Comparison of ENCODE assay signal across 9 mouse cellular contexts in the genomic region with DNA sequence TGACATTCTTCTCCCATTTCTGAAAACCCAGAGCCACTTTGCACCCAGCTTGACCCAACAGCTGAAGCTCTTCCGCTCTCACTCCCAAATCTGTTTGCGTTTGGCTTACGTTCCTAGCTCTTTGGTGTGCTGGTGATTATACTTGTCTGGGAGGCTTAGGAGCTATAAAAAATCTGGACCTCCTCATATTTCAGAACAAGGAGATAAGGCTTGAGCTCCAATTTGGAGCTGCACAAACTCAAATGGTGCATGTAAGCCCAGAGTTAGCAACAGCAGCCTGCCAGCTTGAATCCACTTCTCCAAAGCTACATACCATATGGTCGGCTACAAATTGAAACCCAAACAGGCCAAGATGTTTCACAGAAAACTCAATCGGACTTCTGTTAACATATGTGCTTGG.
DNase-seq lines count a peak whose midpoint lies in the region; ATAC-seq and TF ChIP-seq lines count a peak whose summit lies in the region.
"Had no signal": no experiment of that assay in that cellular context is flagged by ENCODE, and none has a peak within 500 bp of the region (broad histone marks: within the 10 kb centered on the region; RNA-seq: fewer than 3 reads in every experiment).

No protein-coding gene starts in this region.

- no peak overlapping the region for H3K4me3 ChIP-seq in kidney, adult 2 months (ENCODE audit: insufficient read depth, low read depth, low read length)
- H3K4me3 ChIP-seq in lung, embryonic 14.5 days (ENCODE audit: low read depth, low read length) = no peak overlapping the region
- H3K4me3 ChIP-seq: megakaryocyte, embryonic 14.5 days had no signal

- H3K27me3 ChIP-seq in kidney, adult 2 months (replicated peaks; ENCODE audit: control insufficient read depth, insufficient read depth, low read length) = no peaks in the 10 kb centered on the region
- no peaks in the 10 kb centered on the region for H3K27me3 ChIP-seq in lung, embryonic 14.5 days (ENCODE audit: insufficient read depth, low read length)
- H3K27me3 ChIP-seq: megakaryocyte, embryonic 14.5 days had no signal

- no peak for TF ChIP-seq POLR2A in kidney, adult 2 months (IDR thresholded peaks at IDR 0.05; ENCODE audit: low read depth, low read length)

- no peaks in the 10 kb centered on the region for H3K4me1 ChIP-seq in kidney, adult 2 months (ENCODE audit: control insufficient read depth, insufficient read depth, low read length)
- peaks cover 6% of the 10 kb centered on the region; the same call in 1 of the 2 replicates for H3K4me1 ChIP-seq in lung, embryonic 14.5 days (ENCODE audit: insufficient read depth)
- H3K4me1 ChIP-seq: megakaryocyte, embryonic 14.5 days had no signal

- H3K36me3 ChIP-seq in kidney, adult 2 months (ENCODE audit: control insufficient read depth, insufficient read depth, low read length) = no peaks in the 10 kb centered on the region
- H3K36me3 ChIP-seq in lung, embryonic 14.5 days (ENCODE audit: insufficient read depth) = no peaks in the 10 kb centered on the region

- no peak overlapping the region for H3K4me2 ChIP-seq in lung, embryonic 14.5 days

- 69% methylated on average over 5 of the region's 5 CpGs for WGBS in kidney, adult 2 months
- WGBS in lung, embryonic 14.5 days = 23% methylated on average over 5 of the region's 5 CpGs

- peak; percentile 86 for ATAC-seq in lung, embryonic 14.5 days (ENCODE audit: insufficient read depth)

- no peak for TF ChIP-seq CTCF in kidney, adult 2 months (conservative IDR thresholded peaks at IDR 0.05; ENCODE audit: insufficient read depth, insufficient read length, low read depth, low read length)
- no peak for TF ChIP-seq CTCF in lung, embryonic 14.5 days (IDR thresholded peaks at IDR 0.05; ENCODE audit: low read depth)

- peak; percentile 38 to 45 for DNase-seq in cerebellum, postnatal 10 days
- DNase-seq in cerebellum, adult 11 months = no peak
- peak; percentile 29 for DNase-seq in embryo, embryonic 10 days (ENCODE audit: low spot score)
- DNase-seq in kidney, adult 2 months = peak; percentile 62
- DNase-seq in lung, embryonic 14.5 days = peak; percentile 96
- DNase-seq in gastrocnemius, adult 8-10 months (ENCODE audit: low spot score in 2 of 2) = no peak
- no peak for DNase-seq in retina, postnatal 1 day
- DNase-seq in gastrocnemius, postnatal 25 days = no peak

- peak overlapping the region; percentile 56; the same call in 1 of the 2 replicates for H3K27ac ChIP-seq in kidney, adult 2 months (ENCODE audit: insufficient read depth, low read depth, low read length)
- no peak overlapping the region for H3K27ac ChIP-seq in lung, embryonic 14.5 days (ENCODE audit: low read depth)

- H3K9ac ChIP-seq in lung, embryonic 14.5 days = no peak overlapping the region

- H3K9me3 ChIP-seq in lung, embryonic 14.5 days (ENCODE audit: low read depth, low read length) = no peaks in the 10 kb centered on the region
- H3K9me3 ChIP-seq: megakaryocyte, embryonic 14.5 days had no signal

Comparison
In these comparisons a context has a peak if more than half of its experiments do, and no peak if none do; other contexts are left out.
1. DNase-seq: peak in cerebellum, postnatal 10 days (2 of 2), embryo, embryonic 10 days (single experiment), kidney, adult 2 months (single experiment) and lung, embryonic 14.5 days (single experiment); none in cerebellum, adult 11 months (single experiment), gastrocnemius, adult 8-10 months (0 of 2), retina, postnatal 1 day (single experiment) and gastrocnemius, postnatal 25 days (single experiment).